Mouse (Mus musculus): ENCODE data around the gene 1700029I15Rik.

The 1700029I15Rik gene

DNA sequence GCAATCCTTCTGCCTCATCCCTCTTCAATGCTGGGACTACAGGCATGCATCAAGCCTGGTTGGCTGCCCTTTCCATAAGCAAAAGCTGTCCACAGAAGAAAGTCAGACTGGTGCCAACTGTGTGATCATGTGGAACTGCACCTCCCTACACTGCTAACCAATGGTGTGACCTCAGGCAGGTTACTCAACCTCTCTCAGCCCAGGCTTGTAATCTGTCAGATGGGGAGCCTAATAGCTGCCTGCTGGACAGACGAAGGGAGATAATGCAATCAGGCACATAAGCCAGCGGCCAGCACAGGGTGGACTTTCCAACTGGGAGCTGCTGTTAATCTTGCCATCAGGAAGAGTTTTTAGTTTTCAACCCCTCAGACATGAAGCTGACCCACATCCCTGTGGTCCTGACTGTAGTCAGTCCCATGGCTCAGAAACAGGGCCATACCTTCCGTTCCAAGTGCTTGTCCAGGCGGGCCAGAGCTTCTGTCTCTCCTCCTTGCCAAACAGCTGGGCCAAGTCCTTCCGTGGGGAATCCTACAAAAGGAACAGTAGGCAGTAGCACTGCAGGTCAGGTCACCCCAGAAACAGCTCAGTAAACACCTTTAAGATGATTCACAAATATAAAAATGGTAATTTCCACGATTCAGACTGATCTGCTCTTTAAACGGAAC is 39.5 kb downstream of the 1700029I15Rik start:
- in situ Hi-C loops (cut with MboI; ENCODE audit: low pct_unique_long_range_greater_than_20kb in 1 of 2, low sequenced_read_pairs in 2 of 2, unreplicated experiment in 1 of 2) = no loop called here

DNA sequence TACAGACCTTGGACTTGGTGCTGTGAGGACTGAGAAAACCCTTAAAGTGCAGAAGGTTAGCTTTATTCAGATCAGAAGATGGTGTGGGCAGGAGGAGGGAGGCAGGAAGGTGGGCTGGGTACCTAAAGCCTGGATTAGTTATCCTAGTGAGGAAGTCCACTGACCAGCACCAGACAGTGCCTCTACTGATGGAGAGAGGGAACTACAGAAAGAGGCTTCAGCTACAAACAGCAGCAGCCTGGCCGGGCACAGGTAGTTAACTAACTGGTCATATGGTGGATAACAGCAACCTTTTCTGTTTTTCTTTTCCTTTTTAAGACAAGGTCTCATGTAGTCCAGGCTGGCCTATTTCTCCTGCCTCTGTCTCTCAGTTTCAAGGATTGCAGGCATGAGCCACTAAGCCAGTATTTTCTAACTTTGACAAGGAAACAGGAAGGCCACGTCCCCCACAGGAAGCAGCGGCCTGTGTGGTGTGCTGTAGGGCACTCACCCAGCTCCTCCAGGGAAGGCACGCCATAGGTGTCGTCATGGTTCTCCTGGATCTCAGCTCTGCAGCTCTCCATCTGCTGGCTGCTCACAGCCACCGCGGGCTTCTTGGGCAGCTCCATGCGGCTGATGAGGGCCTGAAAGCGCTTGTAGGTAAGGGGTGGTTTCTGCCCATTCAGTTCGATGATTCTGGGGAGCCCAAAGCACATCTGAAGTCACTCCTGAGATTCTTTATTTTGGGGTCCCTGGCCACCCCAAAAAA is 40.2 kb downstream of the 1700029I15Rik start:
- in situ Hi-C loops (cut with MboI; ENCODE audit: low pct_unique_long_range_greater_than_20kb in 1 of 2, low sequenced_read_pairs in 2 of 2, unreplicated experiment in 1 of 2) = no loop called here

DNA sequence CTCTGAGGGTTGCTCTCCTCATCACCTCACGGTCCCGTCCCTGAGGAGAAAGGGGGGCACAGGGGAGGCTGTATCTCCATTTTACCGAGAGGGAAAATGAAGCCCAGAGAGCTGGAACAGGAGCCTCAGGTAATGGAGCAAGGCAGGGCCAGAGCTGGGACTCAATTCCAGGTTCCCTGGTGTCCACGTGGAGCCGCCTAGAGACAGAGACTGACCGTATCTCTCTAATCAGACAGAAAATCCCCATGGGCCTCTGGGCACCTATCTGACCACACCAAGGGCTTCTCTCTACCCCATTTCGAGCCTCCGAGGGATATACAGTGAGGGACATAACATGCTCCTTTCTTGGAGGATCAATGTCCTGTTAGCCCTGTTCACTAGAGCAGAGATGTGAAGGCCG is 40.8 kb downstream of the 1700029I15Rik start:
- in situ Hi-C loops (cut with MboI; ENCODE audit: low pct_unique_long_range_greater_than_20kb in 1 of 2, low sequenced_read_pairs in 2 of 2, unreplicated experiment in 1 of 2) = no loop called here

DNA sequence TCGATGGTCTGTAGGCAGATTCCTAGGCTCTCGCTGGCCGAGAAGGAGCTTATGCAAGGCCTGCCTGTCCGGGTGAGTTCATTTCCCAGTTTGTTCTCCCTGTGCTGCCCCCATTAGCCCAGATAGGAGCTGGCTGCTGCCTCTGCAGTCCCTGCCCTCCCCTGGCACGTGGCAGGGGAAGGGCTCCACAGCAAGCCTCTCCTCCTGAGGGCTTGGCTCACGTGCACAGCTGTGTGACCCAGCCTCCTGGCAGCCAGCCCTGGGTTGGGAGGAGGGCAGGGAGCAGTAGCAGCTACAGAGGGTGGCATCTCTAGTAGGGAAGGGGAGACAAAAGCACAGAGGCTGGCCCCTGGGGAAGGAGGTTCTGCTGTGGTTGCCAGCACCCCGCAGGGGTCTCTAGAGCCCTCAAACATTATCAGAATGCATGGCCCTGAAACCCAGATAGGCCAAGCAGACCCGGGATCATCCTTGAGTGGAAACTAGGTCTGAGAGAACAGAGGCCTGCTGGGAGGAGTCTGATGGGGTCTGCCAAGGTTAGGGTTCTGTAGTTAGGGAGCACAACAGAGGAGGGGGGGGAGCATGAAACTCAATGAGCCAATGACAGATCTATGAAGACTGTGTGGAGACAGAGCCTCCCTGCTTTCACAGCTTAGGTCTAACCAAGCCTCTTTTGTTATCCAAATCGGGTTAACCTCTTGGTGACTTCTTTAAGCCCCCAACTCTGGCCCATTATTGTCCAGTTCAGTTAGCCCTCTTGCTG is 41.5 kb downstream of the 1700029I15Rik start:
- in situ Hi-C loops (cut with MboI; ENCODE audit: low pct_unique_long_range_greater_than_20kb in 1 of 2, low sequenced_read_pairs in 2 of 2, unreplicated experiment in 1 of 2) = no loop called here

DNA sequence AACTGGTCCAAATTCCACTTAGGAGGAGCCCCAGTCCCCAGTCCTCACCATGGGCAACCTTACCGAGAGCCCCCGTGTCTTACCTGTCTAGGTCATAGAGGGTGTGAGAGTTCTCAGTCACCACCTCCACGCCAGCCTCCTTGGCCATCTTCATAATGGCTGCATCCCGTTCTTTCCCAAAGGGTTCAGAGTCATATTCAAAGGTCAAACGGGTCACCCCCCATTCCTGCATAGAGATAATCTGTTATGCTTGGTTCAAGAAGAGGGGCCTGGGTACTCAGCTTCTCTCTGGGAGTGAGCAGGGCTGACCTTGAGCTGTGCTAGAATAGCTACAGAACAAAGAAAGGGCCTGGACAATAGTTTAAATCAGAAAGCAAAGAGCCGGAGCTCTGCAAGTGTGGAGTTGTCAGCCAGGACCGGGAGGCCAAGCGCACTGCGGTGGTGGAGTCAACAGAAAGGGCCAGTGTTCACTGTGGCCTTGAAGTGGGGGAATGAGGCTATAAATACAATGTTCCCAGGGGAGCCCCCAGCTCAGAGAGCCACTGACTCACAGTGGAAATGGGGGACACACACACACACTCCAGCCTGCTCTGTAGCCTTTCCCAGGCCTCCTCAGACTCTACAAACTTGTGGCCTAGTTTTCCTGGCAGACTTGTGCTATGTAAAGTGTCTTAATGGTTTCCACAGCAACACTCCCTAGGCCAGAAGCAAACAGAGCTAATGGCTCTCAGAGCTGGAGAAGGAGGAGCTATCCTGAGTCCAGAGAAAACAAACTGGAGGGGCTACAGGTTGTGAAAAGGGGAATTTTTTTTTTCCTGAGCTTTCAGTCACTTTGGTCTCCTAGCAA is 42.3 kb downstream of the 1700029I15Rik start:
- in situ Hi-C loops (cut with MboI; ENCODE audit: low pct_unique_long_range_greater_than_20kb in 1 of 2, low sequenced_read_pairs in 2 of 2, unreplicated experiment in 1 of 2) = no loop called here

DNA sequence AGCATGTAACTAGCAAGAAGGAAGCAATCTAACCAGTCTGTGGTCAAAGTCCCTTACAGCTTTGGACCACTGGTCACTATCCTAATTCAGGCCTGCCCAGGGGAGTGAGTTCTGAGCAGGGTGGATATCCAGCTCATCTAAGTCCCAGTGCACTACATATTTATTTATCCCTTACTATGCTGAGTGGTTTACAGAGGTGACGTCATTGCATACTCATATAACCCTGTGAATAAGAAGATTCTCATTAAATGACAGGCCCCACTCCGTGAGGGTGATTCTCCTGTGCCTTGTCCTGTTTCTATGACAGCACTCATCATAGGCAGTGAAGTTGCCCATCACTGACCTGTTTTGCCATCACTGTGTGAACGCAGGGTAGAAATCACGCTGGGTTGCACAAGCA is 43.0 kb downstream of the 1700029I15Rik start:
- in situ Hi-C loops (cut with MboI; ENCODE audit: low pct_unique_long_range_greater_than_20kb in 1 of 2, low sequenced_read_pairs in 2 of 2, unreplicated experiment in 1 of 2) = no loop called here

DNA sequence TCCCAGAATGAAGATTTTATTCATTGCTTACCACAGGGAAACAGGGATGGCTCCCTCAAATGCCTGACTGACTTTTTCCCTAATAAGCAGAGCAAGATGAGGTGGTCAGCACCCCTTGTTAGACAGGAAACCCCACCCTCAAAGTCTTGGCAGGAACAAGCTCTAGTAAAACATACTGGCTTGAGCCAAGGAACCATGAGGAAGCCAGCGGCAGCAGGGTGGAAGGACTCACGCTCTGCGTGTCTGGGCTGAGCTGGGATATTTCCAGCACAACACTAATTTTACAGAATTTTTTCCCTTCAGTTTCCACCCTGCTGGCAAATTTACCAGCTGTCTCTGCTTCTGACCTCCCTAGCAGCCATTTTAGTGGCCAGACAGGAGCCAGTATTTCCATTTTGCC is 44.1 kb downstream of the 1700029I15Rik start:
- in situ Hi-C loops (cut with MboI; ENCODE audit: low pct_unique_long_range_greater_than_20kb in 1 of 2, low sequenced_read_pairs in 2 of 2, unreplicated experiment in 1 of 2) = no loop called here

DNA sequence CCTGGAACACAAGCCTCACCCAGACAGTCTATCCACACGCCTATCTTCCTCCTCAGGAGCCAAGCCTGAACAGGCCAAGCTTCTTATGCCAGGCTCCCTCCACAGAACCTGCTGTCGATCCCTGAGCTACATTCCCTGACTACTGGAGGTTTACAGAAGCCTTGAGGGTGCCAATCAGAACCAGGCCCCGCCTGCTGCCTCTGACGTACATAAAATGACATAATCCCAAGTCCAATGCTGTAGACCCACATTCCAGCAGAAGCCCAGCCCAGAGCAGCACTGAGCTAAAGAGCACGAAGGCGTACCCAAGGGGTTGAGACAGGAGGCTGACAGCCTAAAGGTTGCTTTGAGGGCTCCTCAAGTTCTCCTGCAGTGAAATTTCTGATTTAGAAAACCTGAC is 45.5 kb downstream of the 1700029I15Rik start:
- in situ Hi-C loops (cut with MboI; ENCODE audit: low pct_unique_long_range_greater_than_20kb in 1 of 2, low sequenced_read_pairs in 2 of 2, unreplicated experiment in 1 of 2) = no loop called here

DNA sequence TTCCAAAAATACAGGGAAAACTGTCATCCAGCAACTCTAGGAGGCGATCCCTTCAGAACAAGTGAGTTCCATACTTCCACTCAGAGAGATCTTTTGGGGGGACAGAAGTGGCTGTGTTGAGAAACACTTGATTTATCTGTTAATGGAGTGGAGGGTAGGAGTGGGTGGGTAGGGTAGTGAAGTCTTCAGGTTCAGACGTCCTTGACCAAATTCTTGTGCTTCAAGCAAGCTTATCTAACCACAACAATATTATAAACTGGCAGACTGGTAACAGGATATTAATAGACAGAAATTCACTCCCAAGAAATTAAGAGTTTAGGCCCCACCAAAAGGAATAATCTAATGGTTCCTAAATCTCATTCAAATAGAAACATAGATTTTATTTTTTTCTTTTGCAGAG is 47.8 kb downstream of the 1700029I15Rik start:
- in situ Hi-C loops (cut with MboI; ENCODE audit: low pct_unique_long_range_greater_than_20kb in 1 of 2, low sequenced_read_pairs in 2 of 2, unreplicated experiment in 1 of 2) = no loop called here

DNA sequence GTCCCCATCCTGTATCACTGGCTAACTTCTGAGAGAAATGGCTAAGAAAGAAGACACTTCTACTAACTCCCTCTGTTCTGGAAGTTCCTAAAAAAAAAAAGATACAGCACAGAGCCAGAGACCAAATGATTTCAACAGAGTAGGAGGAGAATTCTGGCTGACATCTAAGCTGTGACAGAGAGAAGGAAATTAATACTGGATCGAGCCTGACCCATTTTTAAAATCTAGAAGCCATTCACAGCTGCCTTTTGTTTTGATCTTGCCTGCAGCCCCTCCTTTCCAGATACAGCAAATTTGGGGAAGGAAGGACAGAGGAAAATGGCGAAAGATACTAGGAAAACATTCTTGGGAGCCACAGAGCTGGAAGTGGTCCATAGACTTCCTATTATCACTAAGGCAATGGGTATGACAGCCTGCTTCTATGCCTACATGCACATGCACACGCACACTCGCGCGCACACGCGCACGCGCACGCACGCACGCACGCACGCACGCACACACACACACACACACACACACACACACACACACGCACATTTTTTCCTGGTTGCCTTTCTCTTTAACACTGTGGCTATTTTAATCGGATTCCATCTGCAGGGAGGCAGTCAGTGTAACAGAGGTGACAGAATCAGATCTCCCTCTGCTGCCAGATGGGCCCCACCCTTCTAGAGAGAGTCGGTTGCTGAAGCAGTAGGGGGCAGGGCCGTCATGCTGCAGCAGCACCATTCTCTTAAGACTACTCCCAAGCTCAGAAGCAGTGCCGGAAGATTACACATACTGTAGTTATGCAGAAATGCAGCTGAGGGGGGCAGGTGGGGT is 48.6 kb downstream of the 1700029I15Rik start:
- in situ Hi-C loops (cut with MboI; ENCODE audit: low pct_unique_long_range_greater_than_20kb in 1 of 2, low sequenced_read_pairs in 2 of 2, unreplicated experiment in 1 of 2) = no loop called here

DNA sequence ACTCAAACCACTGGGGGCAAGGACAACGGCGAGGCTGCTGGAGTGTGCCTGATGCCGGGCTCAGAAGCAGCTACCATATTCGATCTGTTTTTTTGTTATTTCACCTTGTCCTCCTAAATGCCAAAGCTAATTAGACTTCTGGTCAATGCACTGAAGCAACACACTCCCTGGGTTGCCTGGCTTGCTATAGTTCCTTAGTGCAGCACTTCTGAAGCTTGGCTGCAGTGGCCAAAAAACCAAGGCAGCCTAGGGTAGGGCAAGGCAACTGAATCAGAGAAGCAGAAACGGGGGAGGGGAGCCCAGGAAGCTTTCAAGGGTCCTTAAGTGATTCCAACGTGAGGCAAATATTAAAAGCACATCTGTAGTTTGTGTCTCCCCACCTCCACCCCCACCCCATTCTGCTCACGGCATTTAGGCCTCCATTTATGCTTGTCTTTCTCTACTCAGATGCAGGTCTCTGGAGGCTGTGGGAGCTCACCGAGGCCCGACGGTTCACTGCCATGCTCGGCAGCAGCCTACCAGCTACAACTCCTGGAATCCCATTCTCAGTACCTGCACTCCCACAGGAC is 49.4 kb downstream of the 1700029I15Rik start:
- in situ Hi-C loops (cut with MboI; ENCODE audit: low pct_unique_long_range_greater_than_20kb in 1 of 2, low sequenced_read_pairs in 2 of 2, unreplicated experiment in 1 of 2) = no loop called here

DNA sequence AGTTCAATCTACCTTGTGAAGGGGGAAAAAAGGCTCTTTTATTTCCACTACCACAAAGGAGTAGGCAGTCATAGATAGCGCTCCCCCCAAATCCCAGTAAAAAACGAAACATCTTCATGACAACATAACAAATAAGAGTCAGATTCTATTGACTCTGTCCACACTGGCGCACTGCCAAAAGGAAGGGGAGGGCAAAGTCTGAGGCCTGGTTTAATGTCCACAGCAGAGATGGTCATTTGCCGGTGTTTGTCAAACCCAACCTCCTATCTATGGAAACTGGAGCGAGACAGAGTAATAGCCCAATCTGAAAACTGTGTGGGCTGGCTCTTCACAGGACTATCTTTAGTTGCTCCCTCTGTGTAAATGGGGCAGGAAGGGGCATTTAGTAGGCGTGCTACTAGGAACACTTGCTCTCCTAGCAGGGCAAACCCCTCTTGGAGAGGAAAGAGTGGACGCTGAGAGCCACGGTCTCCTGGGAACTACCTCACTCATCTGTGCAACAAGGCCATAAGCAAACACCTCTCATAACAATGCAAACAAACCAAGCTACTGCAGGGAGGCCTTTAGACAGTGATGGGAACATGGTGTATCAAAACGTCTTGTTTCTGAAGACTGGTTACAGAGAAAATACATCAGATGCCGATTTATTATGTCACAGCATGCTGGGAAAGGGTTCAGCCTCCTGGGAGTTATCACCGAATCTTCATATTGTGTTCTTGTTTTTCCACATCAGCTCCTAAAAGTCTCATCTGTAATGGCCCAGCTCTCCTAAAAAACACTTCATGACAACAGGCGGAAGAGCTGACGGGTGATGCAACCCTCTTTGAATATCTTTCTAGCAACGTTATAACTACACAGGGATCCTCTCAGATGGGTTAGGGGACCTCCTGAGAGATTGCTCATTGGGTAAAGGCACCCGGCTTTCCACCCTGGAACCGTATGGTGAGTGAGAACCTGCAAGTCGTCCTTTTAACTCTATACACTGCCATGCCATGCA is 50.3 kb downstream of the 1700029I15Rik start:
- in situ Hi-C loops (cut with MboI; ENCODE audit: low pct_unique_long_range_greater_than_20kb in 1 of 2, low sequenced_read_pairs in 2 of 2, unreplicated experiment in 1 of 2) = no loop called here

DNA sequence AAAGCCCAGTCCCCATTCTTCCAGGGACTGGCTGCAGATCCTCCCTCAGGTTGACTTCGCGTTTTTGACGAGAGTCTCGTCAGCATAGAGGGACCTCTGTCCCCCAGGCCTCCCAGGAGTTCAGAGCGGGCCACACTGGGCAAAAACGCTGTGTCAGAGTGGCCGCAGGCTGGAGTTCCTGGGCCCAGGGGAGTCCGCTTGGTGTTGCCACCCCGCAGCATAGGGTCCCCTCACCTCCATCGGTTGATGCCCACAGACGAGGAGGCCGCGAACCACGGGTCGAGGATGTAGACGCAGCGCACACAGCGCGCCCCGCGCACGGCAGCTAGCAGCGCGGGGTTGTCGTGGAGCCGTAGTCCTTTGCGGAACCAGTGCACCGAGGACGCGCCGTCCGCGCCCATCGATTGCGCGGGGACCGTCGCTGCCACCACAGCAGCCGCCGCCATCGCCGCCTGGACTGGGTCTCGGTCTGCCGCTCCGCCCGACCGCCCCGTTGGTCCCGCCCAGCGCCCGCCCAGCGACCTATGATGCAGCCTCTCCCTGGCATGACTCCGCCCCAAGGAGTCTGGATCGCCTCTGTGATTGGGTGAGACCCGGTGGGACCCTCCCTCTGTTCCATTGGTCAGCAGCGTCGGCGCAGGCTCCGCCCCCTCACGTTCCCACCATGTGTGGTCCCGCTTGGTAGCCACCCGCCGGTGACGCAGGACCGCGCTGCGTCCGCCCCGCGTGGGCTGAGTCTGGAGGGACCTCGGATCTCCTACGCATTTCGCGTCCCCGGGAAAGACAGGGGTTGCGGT is 51.4 kb downstream of the 1700029I15Rik start, which contains the start of gene Cry2:
Gene Cry2, minus strand, starts transcription at position 466 of the 797 bp plus-strand sequence.
- in situ Hi-C loops (cut with MboI; ENCODE audit: low pct_unique_long_range_greater_than_20kb in 1 of 2, low sequenced_read_pairs in 2 of 2, unreplicated experiment in 1 of 2) = no loop called here

DNA sequence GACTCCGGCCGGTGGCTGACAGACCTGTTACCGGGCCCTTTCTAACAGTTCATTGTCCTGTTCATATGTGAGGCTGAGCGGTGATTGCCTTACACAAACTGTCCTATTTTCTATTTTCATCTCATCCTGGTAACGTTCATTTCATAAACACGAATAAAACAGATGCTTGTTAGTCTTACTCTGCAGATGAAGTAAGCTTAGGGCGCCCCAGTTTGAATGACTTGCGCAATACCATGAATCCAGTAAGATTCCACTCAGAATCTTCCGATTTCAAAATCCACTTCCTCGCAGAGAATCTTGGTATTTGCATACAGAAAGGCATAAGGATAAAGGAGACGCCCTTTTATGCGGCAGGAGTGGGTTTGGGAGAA is 52.0 kb downstream of the 1700029I15Rik start:
- in situ Hi-C loops (cut with MboI; ENCODE audit: low pct_unique_long_range_greater_than_20kb in 1 of 2, low sequenced_read_pairs in 2 of 2, unreplicated experiment in 1 of 2) = no loop called here

DNA sequence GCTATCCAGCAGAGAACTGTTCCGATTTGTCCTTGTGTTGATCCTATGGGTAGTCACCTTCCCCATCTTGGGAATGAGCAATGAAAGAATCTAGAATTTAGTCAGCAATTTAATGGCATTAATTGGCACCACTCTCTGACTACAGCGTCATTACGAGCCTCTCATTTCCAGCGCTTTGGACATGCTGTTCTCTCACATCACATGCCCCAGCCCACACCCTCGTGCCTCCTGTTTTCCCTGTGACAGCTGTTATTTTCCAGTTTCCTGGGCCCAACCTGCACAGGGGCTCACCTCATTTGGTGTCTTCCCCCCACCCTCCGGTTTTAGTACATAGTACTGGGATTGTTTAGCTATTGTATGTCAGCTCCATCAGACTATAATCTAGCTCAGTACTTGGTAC is 52.7 kb downstream of the 1700029I15Rik start:
- in situ Hi-C loops (cut with MboI; ENCODE audit: low pct_unique_long_range_greater_than_20kb in 1 of 2, low sequenced_read_pairs in 2 of 2, unreplicated experiment in 1 of 2) = no loop called here
